Mouse (Mus musculus) heart, embryonic 13.5 days (tissue): Measurements from ENCODE around the gene Trim11. TPM values are rescaled to one million over a fixed set of nuclear protein-coding genes. Genes with fewer than 3 reads are reported as not detected.

Experiments
- ATAC-seq: fragments of 200-750 bp; cut with Nextera tagmentation; 2 replicates; pipeline ENCODE4 v1.8.0; 2017; ENCODE audit warnings: moderate TSS enrichment; ENCODE audit not compliant: insufficient number of reproducible peaks, low FRiP score, low TSS enrichment; ENCODE audit errors: extremely low read depth
- H3K27ac ChIP-seq: fragments of 300-500 bp; sonication (generic); replicated peaks from 2 replicates; pipeline ENCODE4 v1.5.1; 2015; ENCODE audit warnings: moderate library complexity, mild to moderate bottlenecking, inconsistent platforms
- H3K27me3 ChIP-seq: fragments of 300-500 bp; sonication (generic); replicated peaks from 2 replicates; pipeline ENCODE4 v1.6.1; 2015; ENCODE audit warnings: mild to moderate bottlenecking, inconsistent platforms
- H3K36me3 ChIP-seq: fragments of 300-500 bp; sonication (generic); 2 replicates; pipeline ENCODE4 v1.6.1; 2015; ENCODE audit warnings: mild to moderate bottlenecking, inconsistent platforms
- H3K4me1 ChIP-seq: fragments of 300-500 bp; sonication (generic); 2 replicates; pipeline ENCODE4 v1.6.1; 2015; ENCODE audit warnings: inconsistent platforms
- H3K4me2 ChIP-seq: fragments of 300-500 bp; sonication (generic); 2 replicates; pipeline ENCODE4 v1.6.1; 2015; ENCODE audit warnings: inconsistent platforms, mild to moderate bottlenecking, moderate library complexity
- H3K4me3 ChIP-seq: fragments of 300-500 bp; sonication (generic); 2 replicates; pipeline ENCODE4 v1.5.1; 2015; ENCODE audit warnings: moderate library complexity, mild to moderate bottlenecking, inconsistent platforms
- H3K9ac ChIP-seq: fragments of 300-500 bp; sonication (generic); 2 replicates; pipeline ENCODE4 v1.6.1; 2015; ENCODE audit warnings: inconsistent platforms, mild to moderate bottlenecking, moderate library complexity
- H3K9me3 ChIP-seq: fragments of 300-500 bp; sonication (generic); 2 replicates; pipeline ENCODE4 v1.6.1; 2016; ENCODE audit warnings: inconsistent platforms
- WGBS: fragments of 180-500 bp; shearing (Covaris S2); methylation state at CpG from one replicate; pipeline ENCODE4 v1.1.7; 2015; ENCODE audit warnings: mixed read lengths; 5-methylcytosine and 5-hydroxymethylcytosine counted together
- polyA plus RNA-seq: library from polyadenylated mRNA; unstranded; fragments of >200 nt; fragmentation: Nextera tagmentation; extraction: Ambion mirVana; gene quantifications from 2 replicates; pipeline ENCODE4 v1.2.1, GENCODE M21; 2015

Gene Trim11
- polyA plus RNA-seq, 1 experiment from 2014 or later, result 25.6 TPM

DNA sequence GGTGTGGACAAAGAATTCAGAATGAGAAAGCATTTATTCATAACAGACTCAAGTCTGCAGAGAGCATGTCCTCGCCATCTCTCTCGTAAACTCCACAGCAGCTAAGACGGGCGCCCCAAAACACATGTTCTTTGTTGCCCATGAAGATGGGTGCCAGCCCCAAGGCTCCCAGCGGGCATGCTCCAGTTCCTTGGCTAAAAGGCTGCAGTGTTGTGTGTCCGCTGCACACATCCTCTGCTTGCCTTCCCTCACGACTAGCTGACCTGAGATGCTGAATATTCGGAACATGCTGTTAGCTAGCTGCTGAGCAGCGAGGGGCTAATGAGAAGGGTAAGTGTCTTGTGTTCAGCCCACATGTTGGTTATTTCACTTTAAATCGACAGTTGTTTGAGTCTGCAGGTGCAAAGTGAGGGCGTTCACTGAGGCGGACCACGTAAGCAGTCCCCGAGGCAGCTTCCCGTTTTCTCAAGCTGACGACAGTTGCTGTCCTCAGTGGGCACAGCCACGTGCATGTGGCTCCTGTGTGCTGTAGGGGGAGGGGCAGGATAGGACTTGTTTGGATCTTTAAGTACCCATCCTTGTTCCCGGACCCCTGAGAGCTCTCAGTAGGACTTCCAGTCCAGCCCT lies 4.7 kb downstream of the Trim11 start:
- peaks cover 55% of the 10 kb centered on the region for H3K36me3 ChIP-seq
- H3K9ac ChIP-seq, result 0 out of 2 replicates have a peak overlapping the region, but pooled peaks have one; percentile 99
- no peak overlapping the region for H3K4me3 ChIP-seq
- WGBS, result 82% methylated on average over 18 of the region's 18 CpGs
- ATAC-seq, result no peak
- H3K4me2 ChIP-seq, result 0 out of 2 replicates have a peak overlapping the region, but pooled peaks have one; percentile 15
- H3K9me3 ChIP-seq, result no peaks in the 10 kb centered on the region
- H3K27me3 ChIP-seq, result no peaks in the 10 kb centered on the region
- H3K4me1 ChIP-seq, result peaks cover 86% of the 10 kb centered on the region
- peak overlapping the region; percentile 70 for H3K27ac ChIP-seq

DNA sequence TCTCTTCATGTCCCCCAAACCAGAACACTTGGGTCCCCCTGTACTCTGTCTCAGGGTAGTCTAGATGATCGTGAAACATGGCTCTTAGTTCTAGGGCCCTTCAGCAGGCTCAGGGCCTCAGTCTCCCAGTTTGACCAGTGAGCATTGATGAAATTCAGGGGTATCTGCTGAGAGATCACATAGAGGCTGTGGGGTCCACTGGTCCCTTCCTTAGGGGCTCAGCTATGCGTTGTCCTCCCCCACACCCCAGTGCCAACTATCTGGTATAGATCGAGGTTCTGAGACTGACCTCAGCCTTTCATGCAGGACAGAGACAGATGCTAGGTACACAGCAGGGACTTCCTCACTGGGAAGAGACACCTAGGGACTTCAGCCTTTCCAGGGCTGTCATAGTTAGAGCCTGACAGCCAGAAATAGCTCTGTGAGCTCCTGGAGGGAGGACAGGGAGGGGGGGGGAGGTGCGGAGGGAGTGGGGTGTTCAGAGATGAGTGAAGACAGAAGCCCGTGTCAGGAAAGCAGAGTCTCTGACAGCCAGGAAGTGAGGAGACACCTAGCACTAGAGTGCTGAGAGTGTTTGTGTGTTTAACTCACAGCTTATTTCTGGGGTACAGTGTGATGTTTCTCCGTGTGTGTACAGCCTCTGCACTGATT lies 5.9 kb downstream of the Trim11 start:
- H3K9ac ChIP-seq, result peak overlapping the region; percentile 65
- peak overlapping the region; percentile 96 for H3K27ac ChIP-seq
- H3K4me1 ChIP-seq, result peaks cover 95% of the 10 kb centered on the region
- H3K4me3 ChIP-seq, result no peak overlapping the region
- 46% methylated on average over 6 of the region's 6 CpGs for WGBS
- H3K36me3 ChIP-seq, result peaks cover 67% of the 10 kb centered on the region
- peak; percentile 34; the same call in 1 of the 2 replicates for ATAC-seq
- H3K4me2 ChIP-seq, result peak overlapping the region; percentile 42
- H3K9me3 ChIP-seq, result no peaks in the 10 kb centered on the region
- no peaks in the 10 kb centered on the region for H3K27me3 ChIP-seq

DNA sequence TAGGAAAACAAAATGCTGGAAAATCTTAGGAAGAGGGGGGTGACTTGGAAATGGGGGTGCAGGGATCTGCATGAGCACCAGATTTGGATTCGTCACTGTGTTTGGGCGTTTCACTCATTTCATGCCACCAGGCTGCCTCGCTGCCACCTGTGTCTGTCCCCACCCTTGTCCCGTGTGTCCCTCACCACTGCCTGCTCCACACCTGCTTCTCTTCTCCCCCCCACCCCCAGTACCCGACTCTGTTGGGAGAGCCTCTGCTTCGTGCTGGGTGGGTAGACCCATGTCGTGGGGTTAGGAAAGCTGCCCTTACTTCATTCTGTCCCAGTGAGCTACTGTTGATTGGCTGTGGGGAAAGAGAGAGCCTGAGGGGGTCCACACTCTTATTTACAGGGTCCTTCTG lies 6.8 kb downstream of the Trim11 start:
- peak overlapping the region; percentile 96 for H3K27ac ChIP-seq
- ATAC-seq, result no peak
- peaks cover 95% of the 10 kb centered on the region for H3K4me1 ChIP-seq
- no peak overlapping the region for H3K4me3 ChIP-seq
- no peaks in the 10 kb centered on the region for H3K27me3 ChIP-seq
- peak overlapping the region; percentile 64 for H3K9ac ChIP-seq
- peaks cover 76% of the 10 kb centered on the region for H3K36me3 ChIP-seq
- 79% methylated on average over 7 of the region's 7 CpGs for WGBS
- H3K9me3 ChIP-seq, result no peaks in the 10 kb centered on the region
- peak overlapping the region; percentile 42; the same call in 1 of the 2 replicates for H3K4me2 ChIP-seq

DNA sequence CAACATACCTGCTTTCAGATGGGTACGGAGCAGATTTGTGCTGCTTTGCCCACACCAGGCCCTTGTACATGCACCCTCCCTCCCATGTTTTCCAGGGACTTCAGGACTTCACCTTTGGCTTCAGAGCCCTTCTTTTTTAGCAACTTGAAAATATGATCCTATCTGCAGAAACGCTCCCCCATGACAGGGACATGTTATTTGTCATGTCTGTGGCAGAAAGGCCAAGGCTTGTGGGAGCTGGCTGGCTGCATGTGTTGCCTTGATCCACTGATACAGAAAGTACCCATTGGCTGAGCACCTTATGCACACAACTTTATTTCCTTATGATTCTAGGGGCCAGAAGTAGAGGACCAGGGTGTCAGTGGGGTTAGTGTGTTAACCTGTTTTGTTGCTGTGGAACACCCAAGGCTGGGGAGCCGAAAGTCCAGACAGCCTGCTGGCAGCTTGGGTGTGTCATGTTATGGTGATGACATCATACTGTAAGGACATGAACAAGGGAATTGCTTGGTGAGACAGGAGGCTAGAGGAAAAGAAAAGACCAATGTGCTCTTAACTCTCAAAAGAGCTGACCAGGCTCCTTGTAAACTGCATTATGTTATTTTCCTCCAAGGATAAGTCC lies 7.5 kb downstream of the Trim11 start:
- Histone ChIP-seq H3K4me2 (no peak overlapping the region), H3K9me3 (no peaks in the 10 kb centered on the region), H3K4me3 (no peak overlapping the region), H3K27ac (peak overlapping the region; percentile 96), H3K27me3 (no peaks in the 10 kb centered on the region), H3K4me1 (peaks cover 95% of the 10 kb centered on the region), H3K9ac (peak overlapping the region; percentile 64), H3K36me3 (peaks cover 83% of the 10 kb centered on the region)
- 66% methylated on average over 3 of the region's 3 CpGs for WGBS
- ATAC-seq, result no peak

DNA sequence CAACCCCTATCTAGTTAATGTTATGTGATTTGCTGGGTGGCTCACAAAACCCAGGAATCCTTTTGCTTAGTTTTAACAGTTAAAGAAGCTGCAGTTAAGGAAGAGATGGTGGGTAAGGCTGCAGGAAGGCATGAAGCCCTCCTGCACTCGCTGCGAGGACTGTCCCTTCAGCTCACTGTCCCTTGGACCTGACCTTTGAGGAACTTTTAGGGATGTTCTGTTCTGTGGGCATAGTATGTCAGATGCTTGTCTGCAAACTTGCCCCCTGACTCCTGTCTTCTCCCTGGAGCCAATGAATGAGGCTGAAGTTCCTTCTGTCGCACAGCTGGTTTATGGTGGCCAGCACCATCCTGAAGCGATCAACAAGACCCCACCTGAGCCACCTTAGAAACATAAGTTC lies 11.3 kb downstream of the Trim11 start:
- H3K27me3 ChIP-seq, result peaks cover 13% of the 10 kb centered on the region; the same call in 1 of the 2 replicates
- peaks cover 69% of the 10 kb centered on the region for H3K36me3 ChIP-seq
- no peaks in the 10 kb centered on the region for H3K9me3 ChIP-seq
- ATAC-seq, result no peak
- no peak overlapping the region for H3K4me2 ChIP-seq
- H3K27ac ChIP-seq, result peak overlapping the region; percentile 96; the same call in 1 of the 2 replicates
- 94% methylated on average over 4 of the region's 4 CpGs for WGBS
- H3K4me3 ChIP-seq, result no peak overlapping the region
- peaks cover 99% of the 10 kb centered on the region for H3K4me1 ChIP-seq
- H3K9ac ChIP-seq, result peak overlapping the region; percentile 70

DNA sequence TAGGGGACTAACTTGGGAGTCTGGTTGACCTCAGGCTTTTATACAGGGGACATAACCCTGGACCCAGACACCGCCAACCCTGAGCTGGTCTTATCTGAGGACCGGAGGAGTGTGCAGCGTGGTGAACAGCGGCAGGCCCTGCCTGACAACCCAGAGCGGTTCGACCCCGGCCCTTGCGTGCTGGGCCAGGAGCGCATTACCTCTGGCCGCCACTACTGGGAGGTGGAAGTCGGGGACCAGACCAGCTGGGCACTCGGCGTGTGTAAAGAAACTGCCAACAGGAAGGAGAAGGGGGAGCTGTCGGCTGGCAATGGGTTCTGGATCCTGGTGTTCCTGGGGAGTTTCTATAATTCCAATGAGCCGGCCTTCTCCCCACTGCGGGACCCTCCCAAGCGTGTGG lies 12.2 kb downstream of the Trim11 start:
- Histone ChIP-seq H3K4me2 (peak overlapping the region; percentile 38; the same call in 1 of the 2 replicates), H3K4me1 (peaks cover 99% of the 10 kb centered on the region), H3K9ac (peak overlapping the region; percentile 70), H3K27ac (peak overlapping the region; percentile 92), H3K36me3 (peaks cover 65% of the 10 kb centered on the region), H3K4me3 (no peak overlapping the region), H3K9me3 (no peaks in the 10 kb centered on the region), H3K27me3 (peaks cover 22% of the 10 kb centered on the region)
- no peak for ATAC-seq
- 58% methylated on average over 17 of the region's 17 CpGs for WGBS

DNA sequence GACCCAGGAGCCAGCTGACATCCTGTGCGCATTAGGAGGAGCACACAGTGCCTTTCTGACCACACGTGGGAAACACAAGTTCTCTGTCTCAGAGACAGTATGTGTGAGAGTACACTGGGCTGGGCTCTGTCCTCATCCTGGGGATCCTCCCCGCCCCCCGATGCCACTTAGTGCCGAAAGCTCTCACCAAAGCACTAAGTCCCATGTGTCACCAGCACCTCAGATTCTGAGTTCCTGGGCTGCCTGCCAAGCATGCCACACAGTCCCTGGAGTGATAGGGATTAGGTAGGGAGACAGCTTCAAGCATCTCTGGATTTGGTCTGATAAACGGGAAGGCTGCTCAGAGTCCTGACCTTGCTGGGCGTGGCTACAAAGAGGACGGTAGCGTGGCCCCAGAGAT lies 12.9 kb downstream of the Trim11 start:
- WGBS, result 35% methylated on average over 9 of the region's 9 CpGs
- H3K4me2 ChIP-seq, result peak overlapping the region; percentile 38
- H3K4me3 ChIP-seq, result no peak overlapping the region
- H3K4me1 ChIP-seq, result peaks cover 99% of the 10 kb centered on the region
- peaks cover 28% of the 10 kb centered on the region for H3K27me3 ChIP-seq
- peak overlapping the region; percentile 70 for H3K9ac ChIP-seq
- peak; percentile 72 for ATAC-seq
- peak overlapping the region; percentile 92 for H3K27ac ChIP-seq
- no peaks in the 10 kb centered on the region for H3K9me3 ChIP-seq
- peaks cover 62% of the 10 kb centered on the region for H3K36me3 ChIP-seq

DNA sequence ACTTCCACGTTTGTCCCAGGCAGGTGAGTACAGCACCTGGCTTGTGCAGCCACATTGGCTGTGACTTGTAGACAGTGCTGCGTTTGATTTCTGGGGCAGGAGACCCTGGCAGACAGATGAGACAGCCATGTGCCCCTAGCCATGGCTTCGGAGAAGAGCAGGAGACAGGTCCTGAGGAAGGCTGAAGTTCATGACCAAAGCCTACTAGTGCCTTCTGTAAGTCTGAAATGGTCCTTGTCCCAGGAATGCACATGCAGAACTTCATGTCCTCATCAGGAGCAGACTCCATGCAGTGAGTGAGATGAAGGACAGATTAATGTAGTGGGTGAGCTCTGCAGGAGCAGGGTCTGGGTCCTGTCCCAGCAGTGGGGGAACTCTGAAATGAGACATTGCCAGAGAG lies 14.0 kb downstream of the Trim11 start:
- WGBS, result 71% methylated on average over 3 of the region's 3 CpGs
- peak overlapping the region; percentile 58 for H3K9ac ChIP-seq
- H3K9me3 ChIP-seq, result no peaks in the 10 kb centered on the region
- H3K4me2 ChIP-seq, result no peak overlapping the region
- H3K4me1 ChIP-seq, result peaks cover 99% of the 10 kb centered on the region
- H3K27me3 ChIP-seq, result peaks cover 28% of the 10 kb centered on the region
- ATAC-seq, result no peak
- peak overlapping the region; percentile 92 for H3K27ac ChIP-seq
- H3K36me3 ChIP-seq, result peaks cover 62% of the 10 kb centered on the region
- no peak overlapping the region for H3K4me3 ChIP-seq

DNA sequence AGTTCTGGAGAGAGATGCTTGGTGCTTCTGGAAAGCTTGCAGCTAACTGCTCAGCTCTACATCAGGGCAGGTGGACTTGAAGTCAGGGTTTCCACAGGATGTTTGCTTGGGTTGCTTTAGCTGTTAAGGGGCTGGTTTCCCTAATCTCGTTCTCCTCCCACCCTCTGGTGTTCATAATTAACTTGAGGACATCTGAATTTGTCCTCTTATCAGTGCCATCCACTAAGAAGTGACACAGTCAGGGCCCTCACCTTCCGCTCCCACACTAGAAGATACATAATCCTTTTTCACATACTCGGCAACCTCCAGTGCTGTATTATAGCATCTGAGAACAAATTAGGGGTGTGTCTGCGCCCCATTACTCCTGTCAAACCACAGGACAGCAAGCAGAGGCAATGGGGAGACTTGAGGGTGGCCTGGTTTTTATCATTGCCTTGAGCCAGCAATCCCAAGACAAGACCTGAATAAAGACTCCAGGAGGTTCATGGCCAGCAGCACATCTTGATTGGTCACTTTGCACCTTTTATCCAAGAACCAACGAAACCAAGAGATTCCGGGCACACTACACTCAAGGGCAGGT lies 15.3 kb downstream of the Trim11 start:
- Histone ChIP-seq H3K9me3 (no peaks in the 10 kb centered on the region), H3K27me3 (peaks cover 28% of the 10 kb centered on the region), H3K36me3 (peaks cover 55% of the 10 kb centered on the region), H3K27ac (peak overlapping the region; percentile 53), H3K4me2 (no peak overlapping the region), H3K9ac (peak overlapping the region; percentile 77), H3K4me1 (peaks cover 99% of the 10 kb centered on the region), H3K4me3 (no peak overlapping the region)
- WGBS, result 51% methylated on average over 6 of the region's 6 CpGs
- no peak for ATAC-seq

DNA sequence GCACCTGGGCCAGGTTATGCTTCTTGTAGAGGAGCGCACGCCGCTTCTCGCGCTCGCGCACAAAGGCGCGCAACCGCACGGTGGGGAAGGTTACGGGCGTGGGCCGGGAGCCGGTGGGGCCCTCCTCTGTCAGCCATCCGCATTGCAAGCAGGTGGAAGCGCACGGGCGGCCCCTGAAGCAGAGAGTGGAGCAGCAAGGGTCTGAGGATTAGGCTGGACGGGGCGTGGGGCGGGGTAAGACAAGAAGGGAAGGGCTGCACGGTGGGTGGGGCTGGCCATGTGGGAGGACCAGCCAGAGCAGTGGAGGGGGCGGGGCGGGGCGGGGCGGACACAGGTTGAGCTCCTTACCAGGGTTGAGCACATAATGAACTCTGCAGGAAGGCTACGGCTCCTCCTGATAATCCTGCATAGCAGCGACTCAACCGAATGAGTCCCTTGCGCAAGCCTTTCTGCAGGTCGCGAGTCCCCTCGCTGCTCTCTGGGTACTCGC lies 16.5 kb downstream of the Trim11 start:
- Histone ChIP-seq H3K4me3 (peak overlapping the region; percentile 43), H3K27me3 (peaks cover 28% of the 10 kb centered on the region), H3K27ac (peak overlapping the region; percentile 53), H3K9ac (peak overlapping the region; percentile 77), H3K36me3 (peaks cover 43% of the 10 kb centered on the region), H3K4me2 (peak overlapping the region; percentile 69), H3K9me3 (no peaks in the 10 kb centered on the region), H3K4me1 (peaks cover 100% of the 10 kb centered on the region)
- no peak for ATAC-seq
- 4% methylated on average over 35 of the region's 35 CpGs for WGBS
